Mouse (Mus musculus): ENCODE measurements around the gene Tmem59. TPM values are rescaled to one million over a fixed set of nuclear protein-coding genes. Genes with fewer than 3 reads are reported as not detected.

The Tmem59 gene
- polyA plus RNA-seq, 1 experiment, result 142 TPM

GRCm38 (mm10) chr4:107217574-107217973, 39.4 kb downstream of the Tmem59 start:
- H3K36me3 ChIP-seq (ENCODE audit: control insufficient read depth, insufficient read depth), result no peaks in the 10 kb centered on the region
- TF ChIP-seq MYOD1 (IDR thresholded peaks at IDR 0.05; ENCODE audit: control insufficient read depth, insufficient read length, low read depth) (peak; percentile 16), USF1 (IDR thresholded peaks at IDR 0.05; ENCODE audit: low read depth) (no peak), CTCF (IDR thresholded peaks at IDR 0.05; ENCODE audit: control insufficient read depth, insufficient read depth, insufficient read length) (no peak)
- no peaks in the 10 kb centered on the region for H3K27me3 ChIP-seq (ENCODE audit: control insufficient read depth, insufficient read depth, insufficient read length)
- no peak overlapping the region for H3K4me3 ChIP-seq (ENCODE audit: insufficient read depth, poor library complexity, severe bottlenecking)
- H3K79me2 ChIP-seq (ENCODE audit: control insufficient read depth, insufficient read depth), result no peaks in the 10 kb centered on the region
- H3ac ChIP-seq (ENCODE audit: control insufficient read depth, insufficient read length, low read depth), result no peak overlapping the region
- no peaks in the 10 kb centered on the region for H3K79me3 ChIP-seq (ENCODE audit: low read depth)

GRCm38 (mm10) chr4:107221524-107221923, 43.3 kb downstream of the Tmem59 start:
- no peak overlapping the region for H3K4me3 ChIP-seq (ENCODE audit: insufficient read depth, poor library complexity, severe bottlenecking)
- H3K79me2 ChIP-seq (ENCODE audit: control insufficient read depth, insufficient read depth), result no peaks in the 10 kb centered on the region
- H3ac ChIP-seq (ENCODE audit: control insufficient read depth, insufficient read length, low read depth), result no peak overlapping the region
- no peaks in the 10 kb centered on the region for H3K27me3 ChIP-seq (ENCODE audit: control insufficient read depth, insufficient read depth, insufficient read length)
- no peaks in the 10 kb centered on the region for H3K36me3 ChIP-seq (ENCODE audit: control insufficient read depth, insufficient read depth)
- no peak for TF ChIP-seq USF1 (IDR thresholded peaks at IDR 0.05; ENCODE audit: low read depth)
- H3K79me3 ChIP-seq (ENCODE audit: low read depth), result no peaks in the 10 kb centered on the region

- no peak overlapping the region for H3ac ChIP-seq (ENCODE audit: control insufficient read depth, insufficient read length, low read depth)
- no peaks in the 10 kb centered on the region for H3K27me3 ChIP-seq (ENCODE audit: control insufficient read depth, insufficient read depth, insufficient read length)
- no peaks in the 10 kb centered on the region for H3K79me2 ChIP-seq (ENCODE audit: control insufficient read depth, insufficient read depth)
- H3K79me3 ChIP-seq (ENCODE audit: low read depth), result no peaks in the 10 kb centered on the region
- TF ChIP-seq MAX (IDR thresholded peaks at IDR 0.05), result no peak
- no peak for TF ChIP-seq CTCF (IDR thresholded peaks at IDR 0.05; ENCODE audit: control insufficient read depth, insufficient read depth, insufficient read length)
- TF ChIP-seq USF1 (IDR thresholded peaks at IDR 0.05; ENCODE audit: low read depth), result no peak
- no peak for TF ChIP-seq CEBPB (IDR thresholded peaks at IDR 0.05; ENCODE audit: low read depth)
- TF ChIP-seq MYOD1 (IDR thresholded peaks at IDR 0.05; ENCODE audit: control insufficient read depth, insufficient read length, low read depth), result no peak
- no peak overlapping the region for H3K4me3 ChIP-seq (ENCODE audit: insufficient read depth, poor library complexity, severe bottlenecking)
- no peaks in the 10 kb centered on the region for H3K36me3 ChIP-seq (ENCODE audit: control insufficient read depth, insufficient read depth)
Observed at GRCm38 (mm10) chr4:107223225-107224204, 45.3 kb downstream of the Tmem59 start.

GRCm38 (mm10) chr4:107226313-107226712, 48.1 kb downstream of the Tmem59 start:
- Histone ChIP-seq H3ac (ENCODE audit: control insufficient read depth, insufficient read length, low read depth) (no peak overlapping the region), H3K4me3 (ENCODE audit: insufficient read depth, poor library complexity, severe bottlenecking) (no peak overlapping the region), H3K79me3 (ENCODE audit: low read depth) (no peaks in the 10 kb centered on the region), H3K27me3 (ENCODE audit: control insufficient read depth, insufficient read depth, insufficient read length) (no peaks in the 10 kb centered on the region), H3K79me2 (ENCODE audit: control insufficient read depth, insufficient read depth) (no peaks in the 10 kb centered on the region), H3K36me3 (ENCODE audit: control insufficient read depth, insufficient read depth) (peaks cover 2% of the 10 kb centered on the region)
- TF ChIP-seq MYOD1 (IDR thresholded peaks at IDR 0.05; ENCODE audit: control insufficient read depth, insufficient read length, low read depth) (no peak), FOSL1 (IDR thresholded peaks at IDR 0.05; ENCODE audit: insufficient read depth, low read length, poor library complexity, severe bottlenecking) (no peak), USF1 (IDR thresholded peaks at IDR 0.05; ENCODE audit: low read depth) (no peak), CEBPB (IDR thresholded peaks at IDR 0.05; ENCODE audit: low read depth) (no peak), MYOG (IDR thresholded peaks at IDR 0.05; ENCODE audit: control insufficient read depth, extremely low read depth, insufficient read length) (no peak), CTCF (IDR thresholded peaks at IDR 0.05; ENCODE audit: control insufficient read depth, insufficient read depth, insufficient read length) (no peak), MAX (IDR thresholded peaks at IDR 0.05) (no peak)

GRCm38 (mm10) chr4:107232219-107232618, 54.0 kb downstream of the Tmem59 start:
- H3ac ChIP-seq (ENCODE audit: control insufficient read depth, insufficient read length, low read depth), result no peak overlapping the region
- H3K36me3 ChIP-seq (ENCODE audit: control insufficient read depth, insufficient read depth), result peaks cover 43% of the 10 kb centered on the region
- no peaks in the 10 kb centered on the region for H3K27me3 ChIP-seq (ENCODE audit: control insufficient read depth, insufficient read depth, insufficient read length)
- no peak for TF ChIP-seq FOSL1 (IDR thresholded peaks at IDR 0.05; ENCODE audit: insufficient read depth, low read length, poor library complexity, severe bottlenecking)
- no peak for TF ChIP-seq MYOD1 (IDR thresholded peaks at IDR 0.05; ENCODE audit: control insufficient read depth, insufficient read length, low read depth)
- TF ChIP-seq USF1 (IDR thresholded peaks at IDR 0.05; ENCODE audit: low read depth), result no peak
- no peak for TF ChIP-seq CTCF (IDR thresholded peaks at IDR 0.05; ENCODE audit: control insufficient read depth, insufficient read depth, insufficient read length)
- no peak for TF ChIP-seq CEBPB (IDR thresholded peaks at IDR 0.05; ENCODE audit: low read depth)
- no peak for TF ChIP-seq MAX (IDR thresholded peaks at IDR 0.05)
- TF ChIP-seq MYOG (IDR thresholded peaks at IDR 0.05; ENCODE audit: control insufficient read depth, extremely low read depth, insufficient read length), result no peak
- H3K79me3 ChIP-seq (ENCODE audit: low read depth), result no peaks in the 10 kb centered on the region
- no peaks in the 10 kb centered on the region for H3K79me2 ChIP-seq (ENCODE audit: control insufficient read depth, insufficient read depth)
- no peak overlapping the region for H3K4me3 ChIP-seq (ENCODE audit: insufficient read depth, poor library complexity, severe bottlenecking)

GRCm38 (mm10) chr4:107238253-107238652, 60.1 kb downstream of the Tmem59 start:
- Histone ChIP-seq H3ac (ENCODE audit: control insufficient read depth, insufficient read length, low read depth) (no peak overlapping the region), H3K36me3 (ENCODE audit: control insufficient read depth, insufficient read depth) (peaks cover 85% of the 10 kb centered on the region), H3K79me2 (ENCODE audit: control insufficient read depth, insufficient read depth) (no peaks in the 10 kb centered on the region), H3K27me3 (ENCODE audit: control insufficient read depth, insufficient read depth, insufficient read length) (no peaks in the 10 kb centered on the region), H3K4me3 (ENCODE audit: insufficient read depth, poor library complexity, severe bottlenecking) (no peak overlapping the region), H3K79me3 (ENCODE audit: low read depth) (no peaks in the 10 kb centered on the region)
- no peak for TF ChIP-seq CEBPB (IDR thresholded peaks at IDR 0.05; ENCODE audit: low read depth)
- no peak for TF ChIP-seq FOSL1 (IDR thresholded peaks at IDR 0.05; ENCODE audit: insufficient read depth, low read length, poor library complexity, severe bottlenecking)
- no peak for TF ChIP-seq MYOG (IDR thresholded peaks at IDR 0.05; ENCODE audit: control insufficient read depth, extremely low read depth, insufficient read length)
- no peak for TF ChIP-seq MAX (IDR thresholded peaks at IDR 0.05)
- TF ChIP-seq MYOD1 (IDR thresholded peaks at IDR 0.05; ENCODE audit: control insufficient read depth, insufficient read length, low read depth), result no peak
- TF ChIP-seq USF1 (IDR thresholded peaks at IDR 0.05; ENCODE audit: low read depth), result no peak
- TF ChIP-seq CTCF (IDR thresholded peaks at IDR 0.05; ENCODE audit: control insufficient read depth, insufficient read depth, insufficient read length), result no peak
